Mouse (Mus musculus): ENCODE results near the gene Nckap1.

- TF ChIP-seq POLR2A (IDR thresholded peaks at IDR 0.05; ENCODE audit: borderline replicate concordance, low read depth, low read length) (no peak), CTCF (IDR thresholded peaks at IDR 0.05; ENCODE audit: low read depth, low read length) (no peak)
These were observed 79.0 kb downstream of the Nckap1 start for GRCm38 (mm10) chr2:80502132-80502531.

Data from bone marrow macrophage, adult 2 months (primary cell).